Mouse (Mus musculus) testis, adult 2 months (tissue): ENCODE data around the gene Pea15a. TPM values are rescaled to one million over a fixed set of nuclear protein-coding genes. Genes with fewer than 3 reads are reported as not detected.

Experiments used
- H3K27ac ChIP-seq: fragments of 200-500 bp; 2 replicates; pipeline ENCODE4 v1.5.1; 2012; ENCODE audit warnings: low read depth, low read length; ENCODE audit not compliant: control insufficient read depth, insufficient read depth
- H3K27me3 ChIP-seq: fragments of 200-500 bp; 2 replicates; pipeline ENCODE4 v1.6.1; 2012; ENCODE audit warnings: mild to moderate bottlenecking, low read length, moderate library complexity; ENCODE audit not compliant: control insufficient read depth, insufficient read depth
- H3K36me3 ChIP-seq: fragments of 200-500 bp; 2 replicates; pipeline ENCODE4 v1.6.1; 2012; ENCODE audit warnings: mild to moderate bottlenecking, low read length; ENCODE audit not compliant: control insufficient read depth, insufficient read depth
- H3K4me1 ChIP-seq: fragments of 200-500 bp; 2 replicates; pipeline ENCODE4 v1.6.1; 2012; ENCODE audit warnings: low read length; ENCODE audit not compliant: control insufficient read depth, insufficient read depth
- H3K4me3 ChIP-seq: fragments of 200-500 bp; 2 replicates; pipeline ENCODE4 v1.5.1; 2012; ENCODE audit warnings: low read depth, mild to moderate bottlenecking, low read length, moderate library complexity, mixed read lengths; ENCODE audit not compliant: control insufficient read depth
- CTCF ChIP-seq: fragments of 200-500 bp; IDR thresholded peaks from 2 replicates; pipeline ENCODE4 v1.5.1; 2012; ENCODE audit warnings: low read depth, mild to moderate bottlenecking, inconsistent platforms, low read length, moderate library complexity; ENCODE audit not compliant: control insufficient read depth, insufficient read depth, insufficient replicate concordance
- POLR2A ChIP-seq: fragments of 200-500 bp; IDR thresholded peaks from 2 replicates; pipeline ENCODE4 v1.6.1; 2012; ENCODE audit warnings: low read depth, mild to moderate bottlenecking, inconsistent platforms, low read length, moderate library complexity; ENCODE audit not compliant: control insufficient read depth
- polyA plus RNA-seq: library from polyadenylated mRNA; depleted of rRNA; stranded (reverse); fragments of >200 nt; gene quantifications from 2 replicates; pipeline ENCODE4 v1.2.3, GENCODE M21; 2012

The Pea15a gene
- polyA plus RNA-seq, 1 experiment, result 15.8 TPM

- Histone ChIP-seq H3K27me3 (no peaks in the 10 kb centered on the region), H3K4me1 (no peaks in the 10 kb centered on the region), H3K36me3 (peaks cover 4% of the 10 kb centered on the region), H3K27ac (no peak overlapping the region), H3K4me3 (no peak overlapping the region)
- TF ChIP-seq POLR2A (no peak), CTCF (no peak)
These were observed 20.0 kb downstream of the Pea15a start for GRCm38 (mm10) chr1:172186401-172187289.

GRCm38 (mm10) chr1:172183915-172184314 lies 22.7 kb downstream of the Pea15a start:
- Histone ChIP-seq H3K36me3 (peaks cover 4% of the 10 kb centered on the region), H3K27ac (no peak overlapping the region), H3K27me3 (no peaks in the 10 kb centered on the region), H3K4me1 (no peaks in the 10 kb centered on the region), H3K4me3 (no peak overlapping the region)
- TF ChIP-seq CTCF, result no peak
- TF ChIP-seq POLR2A, result no peak

- no peaks in the 10 kb centered on the region for H3K27me3 ChIP-seq
- H3K27ac ChIP-seq, result no peak overlapping the region
- no peak overlapping the region for H3K4me3 ChIP-seq
- no peaks in the 10 kb centered on the region for H3K4me1 ChIP-seq
- TF ChIP-seq CTCF (no peak), POLR2A (no peak)
- H3K36me3 ChIP-seq, result peaks cover 4% of the 10 kb centered on the region
These were observed 23.5 kb downstream of the Pea15a start for GRCm38 (mm10) chr1:172183056-172183455.

- H3K27me3 ChIP-seq, result no peaks in the 10 kb centered on the region
- H3K4me3 ChIP-seq, result no peak overlapping the region
- TF ChIP-seq POLR2A (no peak), CTCF (no peak)
- H3K36me3 ChIP-seq, result peaks cover 1% of the 10 kb centered on the region
- no peaks in the 10 kb centered on the region for H3K4me1 ChIP-seq
- H3K27ac ChIP-seq, result no peak overlapping the region
These were observed 24.8 kb downstream of the Pea15a start for GRCm38 (mm10) chr1:172181777-172182176.

- Histone ChIP-seq H3K36me3 (no peaks in the 10 kb centered on the region; the same call in 1 of the 2 replicates), H3K27me3 (no peaks in the 10 kb centered on the region), H3K4me3 (no peak overlapping the region), H3K4me1 (no peaks in the 10 kb centered on the region), H3K27ac (no peak overlapping the region)
- TF ChIP-seq CTCF (no peak), POLR2A (no peak)
These were observed 25.7 kb downstream of the Pea15a start for GRCm38 (mm10) chr1:172180881-172181280.

- Histone ChIP-seq H3K27ac (no peak overlapping the region), H3K36me3 (peaks cover 1% of the 10 kb centered on the region), H3K4me3 (no peak overlapping the region), H3K27me3 (no peaks in the 10 kb centered on the region), H3K4me1 (no peaks in the 10 kb centered on the region)
- no peak for TF ChIP-seq CTCF
- no peak for TF ChIP-seq POLR2A
These were observed 27.5 kb downstream of the Pea15a start for GRCm38 (mm10) chr1:172179102-172179501.

- no peak for TF ChIP-seq CTCF
- no peak for TF ChIP-seq POLR2A
- no peak overlapping the region for H3K4me3 ChIP-seq
- no peaks in the 10 kb centered on the region for H3K4me1 ChIP-seq
- no peaks in the 10 kb centered on the region for H3K27me3 ChIP-seq
- peaks cover 1% of the 10 kb centered on the region for H3K36me3 ChIP-seq
- no peak overlapping the region for H3K27ac ChIP-seq
These were observed 28.8 kb downstream of the Pea15a start for GRCm38 (mm10) chr1:172177791-172178190.
